Mouse (Mus musculus) right cerebral cortex, postnatal 14 days (tissue): ENCODE data around the gene A930017K11Rik.

Experiments
- DNase-seq: peaks from one replicate; pipeline ENCODE4 v3.0.0; 2022

Gene A930017K11Rik

GRCm38 (mm10) chr17:25958771-25959494 lies 6.6 kb upstream of the A930017K11Rik start:
- DNase-seq: no peak

GRCm38 (mm10) chr17:25957586-25958051 lies 5.3 kb upstream of the A930017K11Rik start:
- DNase-seq: no peak

- DNase-seq: no peak
These were observed 4.3 kb upstream of the A930017K11Rik start for GRCm38 (mm10) chr17:25956631-25957030.

GRCm38 (mm10) chr17:25956201-25956600 lies 3.8 kb upstream of the A930017K11Rik start:
- no peak for DNase-seq

GRCm38 (mm10) chr17:25955736-25956135 lies 3.4 kb upstream of the A930017K11Rik start:
- DNase-seq: no peak

DNA sequence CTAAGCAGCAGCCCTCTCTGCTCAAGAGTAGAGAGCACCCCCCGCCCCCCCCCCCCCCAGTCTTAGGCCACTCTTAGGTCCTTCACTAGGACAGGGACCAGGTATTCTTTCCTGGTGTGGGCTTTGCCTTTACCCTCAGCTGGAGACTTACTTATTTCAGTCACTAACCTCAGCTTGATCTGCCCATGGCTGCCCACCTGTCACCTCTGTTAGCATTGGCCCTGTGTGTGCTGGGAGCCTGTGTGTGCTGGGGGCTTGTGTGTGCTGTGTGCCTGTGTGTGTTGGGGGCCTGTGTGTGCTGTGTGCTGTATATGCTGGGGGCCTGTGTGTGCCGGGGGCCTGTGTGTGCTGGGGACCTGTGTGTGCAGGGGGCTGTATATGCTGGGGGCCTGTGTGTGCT lies 2.3 kb upstream of the A930017K11Rik start:
- no peak for DNase-seq

GRCm38 (mm10) chr17:25953161-25953560 lies 796 bp upstream of the A930017K11Rik start:
- DNase-seq: no peak

DNA sequence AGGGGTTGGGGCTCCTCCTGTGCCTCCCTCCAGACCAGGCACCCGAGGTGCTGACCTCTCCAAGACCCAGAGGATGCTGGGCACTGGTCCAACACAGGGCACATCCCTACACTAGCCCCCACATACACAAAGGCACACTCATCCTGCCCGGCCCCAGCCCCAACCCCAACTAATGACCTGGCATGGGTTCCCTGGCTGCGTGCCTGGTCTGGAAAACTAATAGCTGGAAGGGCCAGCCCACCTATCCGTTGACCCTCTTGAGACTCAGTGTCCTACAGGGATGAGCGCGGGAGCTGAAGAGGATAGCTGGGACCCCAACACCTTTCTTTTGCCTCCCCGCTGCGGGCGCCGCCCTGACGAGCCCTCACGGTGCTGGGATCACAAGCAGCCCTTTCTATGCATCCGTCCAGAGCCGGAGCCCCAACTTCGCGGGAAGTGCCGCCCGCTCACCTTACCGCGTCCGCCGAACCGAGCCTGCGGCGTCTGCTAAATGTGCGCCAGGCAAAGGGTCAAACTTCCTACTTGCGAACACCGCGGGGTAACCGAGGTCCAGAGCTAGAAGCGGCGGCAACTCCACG lies 1.1 kb downstream of the A930017K11Rik start:
- no peak for DNase-seq

GRCm38 (mm10) chr17:25950706-25951105 lies 1.7 kb downstream of the A930017K11Rik start:
- no peak for DNase-seq

GRCm38 (mm10) chr17:25949981-25950380 lies 2.4 kb downstream of the A930017K11Rik start:
- DNase-seq: no peak

- no peak for DNase-seq
These were observed 4.3 kb downstream of the A930017K11Rik start for GRCm38 (mm10) chr17:25948051-25948450.

GRCm38 (mm10) chr17:25947576-25947975 lies 4.8 kb downstream of the A930017K11Rik start:
- DNase-seq: no peak

GRCm38 (mm10) chr17:25946891-25947290 lies 5.5 kb downstream of the A930017K11Rik start:
- DNase-seq: no peak

DNA sequence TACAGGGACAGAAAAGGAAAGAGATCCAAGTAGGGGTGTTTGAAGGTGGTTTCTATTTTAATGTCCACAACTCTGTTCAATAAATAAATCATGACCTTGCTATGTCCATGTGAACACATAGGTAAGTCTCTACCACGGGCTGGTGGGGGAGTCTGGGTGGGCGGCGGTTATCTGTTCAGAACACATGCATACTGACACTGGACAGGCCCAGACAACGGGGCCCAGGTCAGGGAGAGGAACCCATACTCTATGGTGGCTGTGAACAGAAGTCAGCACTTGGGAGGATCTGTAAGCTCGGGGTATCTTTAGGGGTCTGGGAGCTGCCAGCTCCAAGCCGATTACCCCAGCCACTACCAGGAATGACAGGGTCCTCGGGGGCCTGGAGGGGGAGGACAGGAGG lies 6.0 kb downstream of the A930017K11Rik start:
- no peak for DNase-seq

DNA sequence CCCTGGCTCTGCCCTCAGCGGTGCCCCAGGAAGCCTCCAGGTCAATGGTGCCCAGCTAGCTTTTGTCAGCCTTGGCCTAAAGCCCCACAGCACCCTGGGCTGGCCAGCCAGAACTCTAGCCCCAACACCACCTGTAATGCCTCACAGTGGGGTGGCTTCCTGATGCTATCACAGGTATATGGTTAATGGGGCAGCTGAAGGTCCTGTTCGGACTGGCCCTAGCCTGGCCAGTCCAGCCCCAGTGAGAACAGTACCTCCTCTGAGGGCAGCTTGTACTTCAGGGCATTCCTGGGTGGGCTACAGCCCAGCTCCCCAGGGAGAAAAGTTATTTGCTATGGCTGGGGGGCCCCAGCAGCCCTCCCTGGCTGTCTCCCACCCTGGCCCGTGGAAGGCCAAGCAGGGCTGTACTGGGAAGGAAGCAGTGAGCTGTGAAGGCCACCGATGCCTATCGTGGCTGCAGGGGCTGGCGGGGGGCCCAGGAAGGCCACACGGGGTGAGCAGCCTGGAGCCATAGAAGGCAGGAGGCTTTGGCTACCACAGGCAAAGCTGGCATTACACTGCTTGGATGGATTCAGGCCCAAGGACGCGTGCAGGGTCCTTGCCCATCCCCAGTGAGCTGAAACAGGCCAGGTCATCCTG lies 6.7 kb downstream of the A930017K11Rik start:
- DNase-seq: no peak

DNA sequence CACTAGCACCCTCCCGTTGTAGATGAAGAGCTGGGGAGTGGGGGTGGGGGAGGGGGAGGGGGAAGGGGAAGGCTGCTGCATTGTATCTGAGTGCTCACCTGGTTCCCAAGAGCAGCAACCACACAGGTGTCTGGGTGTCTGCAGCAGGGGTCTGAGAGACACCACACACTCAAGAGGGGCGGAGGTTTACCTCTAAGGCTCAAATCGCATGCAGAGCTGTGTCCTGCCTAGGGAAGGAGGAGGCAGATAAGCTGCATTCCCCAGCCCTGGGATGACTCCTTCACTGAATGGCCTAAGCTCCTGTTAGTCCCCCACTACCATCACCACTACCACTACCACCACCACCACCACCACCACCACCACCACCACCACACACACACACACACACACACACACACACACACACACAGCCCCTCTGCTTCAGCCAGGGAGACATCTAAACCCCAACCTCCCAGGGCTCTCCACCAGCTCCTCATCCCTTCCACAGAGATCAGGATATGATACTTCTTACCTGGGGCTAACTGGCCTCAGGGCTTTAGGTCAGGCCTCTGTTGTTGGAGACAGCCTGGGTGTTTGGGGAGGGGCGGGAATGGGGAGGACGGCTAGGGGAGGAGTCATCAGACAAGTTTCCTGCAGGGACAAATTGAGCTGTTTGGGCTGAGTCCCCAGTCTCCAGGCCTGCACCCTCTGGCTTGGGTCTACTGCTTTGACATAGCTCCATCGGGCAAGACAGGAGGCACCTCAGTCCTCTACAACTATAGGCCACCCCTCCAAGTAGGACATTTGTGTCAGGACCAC lies 7.8 kb downstream of the A930017K11Rik start, which contains the start of the genes Pigq and Nhlrc4:
Gene Pigq, minus strand, starts transcription at position 571 of the 798 bp plus-strand sequence.
Gene Nhlrc4, minus strand, starts transcription at position 596 of the 798 bp plus-strand sequence.
- no peak for DNase-seq

DNA sequence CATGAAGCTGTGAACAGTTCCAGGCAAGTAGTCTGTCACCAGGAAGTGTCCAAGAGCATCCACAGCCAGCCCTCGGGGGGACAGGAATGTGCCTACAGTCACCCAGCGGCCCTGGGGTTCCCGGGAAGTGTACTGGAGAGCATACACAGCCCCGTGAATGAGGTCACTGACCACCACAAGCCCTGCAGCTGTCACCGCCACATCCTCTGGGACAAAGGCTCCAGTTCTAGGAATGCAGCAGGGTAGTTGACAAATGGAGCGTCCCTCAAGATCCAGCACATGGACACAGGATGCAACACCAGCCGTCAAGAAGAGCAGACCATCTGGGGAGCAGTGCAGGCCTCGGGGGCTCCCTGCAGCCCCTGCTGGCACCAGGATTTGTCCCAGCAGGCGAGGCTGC lies 8.6 kb downstream of the A930017K11Rik start:
- DNase-seq: no peak

- no peak for DNase-seq
These were observed 9.1 kb downstream of the A930017K11Rik start for GRCm38 (mm10) chr17:25943221-25943620.

- DNase-seq: no peak
These were observed 9.7 kb downstream of the A930017K11Rik start for GRCm38 (mm10) chr17:25942597-25943151.

DNA sequence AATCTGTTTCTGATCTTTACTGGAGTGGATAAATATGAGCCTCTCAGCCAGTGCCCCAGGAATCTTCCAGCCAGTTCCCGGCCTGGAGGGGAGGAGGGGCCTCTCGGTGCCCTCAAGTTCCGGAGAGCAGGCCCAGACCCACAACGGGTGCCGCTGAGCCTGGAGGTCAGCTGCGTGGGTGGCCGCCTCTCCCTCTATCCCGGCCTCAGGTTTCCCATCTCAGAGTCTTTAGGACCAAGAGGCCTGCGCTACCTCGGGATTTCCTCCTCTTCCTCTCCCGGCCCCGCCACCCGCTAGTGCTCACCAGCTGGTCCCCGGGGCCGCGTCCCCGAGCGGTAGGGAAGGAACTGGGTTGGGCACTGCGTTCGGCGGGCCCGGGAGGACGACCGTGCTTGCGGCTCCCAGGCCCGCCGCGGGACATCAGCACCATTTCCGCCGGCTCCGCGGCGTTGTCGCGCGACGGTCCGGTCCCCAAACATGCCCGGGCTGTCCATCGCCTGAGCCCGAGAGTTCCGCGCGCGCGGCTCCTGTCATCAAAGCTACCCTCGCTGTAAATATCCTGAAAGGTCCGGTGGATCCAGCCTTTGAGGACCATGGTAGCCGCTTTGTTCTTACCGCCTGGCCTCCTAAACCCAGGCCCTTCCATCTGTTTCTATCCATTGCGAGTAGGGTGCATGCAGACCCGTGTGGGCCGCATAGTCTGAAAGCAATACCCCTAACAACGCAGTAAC lies 10.7 kb downstream of the A930017K11Rik start:
- DNase-seq: peak; percentile 79

GRCm38 (mm10) chr17:25934526-25934925 lies 17.8 kb downstream of the A930017K11Rik start:
- no peak for DNase-seq

DNA sequence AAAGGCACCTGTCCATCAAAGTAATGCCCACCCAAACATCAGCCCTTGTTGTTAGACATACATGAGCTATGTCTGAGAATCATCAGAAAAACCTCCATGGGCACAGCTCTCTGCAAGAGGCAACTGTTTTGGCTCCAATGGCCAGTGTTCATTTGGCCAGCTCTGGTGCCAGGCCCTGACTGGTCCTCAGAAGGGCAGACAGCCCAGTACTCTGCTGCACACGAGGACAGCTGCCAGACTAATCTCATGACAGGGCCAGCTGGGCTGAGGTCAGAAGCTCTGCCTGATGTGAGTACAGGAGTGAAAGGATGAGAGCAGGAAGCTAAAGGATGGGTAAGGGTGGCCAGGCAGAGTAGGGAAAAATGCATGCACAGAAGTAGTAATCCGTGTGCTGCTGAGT lies 27.0 kb downstream of the A930017K11Rik start:
- DNase-seq: no peak
